Mouse (Mus musculus) lung, adult 2 months (tissue): Measurements from ENCODE around the gene Ncam1. TPM values are rescaled to one million over a fixed set of nuclear protein-coding genes. Genes with fewer than 3 reads are reported as not detected.

Experiments used
- DNase-seq: peaks from one replicate; pipeline ENCODE4 v3.0.0; 2022
- H3K4me1 ChIP-seq: fragments of 200-500 bp; 2 replicates; pipeline ENCODE4 v1.6.1; 2011; ENCODE audit warnings: low read length; ENCODE audit not compliant: control insufficient read depth, insufficient read depth
- H3K4me3 ChIP-seq: fragments of 200-500 bp; replicated peaks from 2 replicates; pipeline ENCODE3; 2011; ENCODE audit warnings: low read depth, mild to moderate bottlenecking, control low read depth, low read length; ENCODE audit errors: extremely low read depth
- CTCF ChIP-seq: fragments of 200-500 bp; IDR thresholded peaks from 2 replicates; pipeline ENCODE4 v1.5.1; 2011; ENCODE audit warnings: mild to moderate bottlenecking, low read length, control low read depth; ENCODE audit not compliant: insufficient read depth
- POLR2A ChIP-seq: fragments of 200-500 bp; IDR thresholded peaks from 2 replicates; pipeline ENCODE4 v1.6.1; 2011; ENCODE audit warnings: low read depth, mild to moderate bottlenecking, control low read depth, low read length, borderline replicate concordance; ENCODE audit errors: extremely low read depth
- WGBS: fragments of 180-500 bp; shearing (Covaris S2); methylation state at CpG from one replicate; pipeline ENCODE4 v1.1.7; 2018; 5-methylcytosine and 5-hydroxymethylcytosine counted together
- polyA plus RNA-seq: library from polyadenylated mRNA; depleted of rRNA; stranded (reverse); fragments of >200 nt; gene quantifications from 2 replicates; pipeline ENCODE4 v1.2.3, GENCODE M21; 2012

Gene Ncam1
- polyA plus RNA-seq, 1 experiment, result 1.5 TPM

DNA sequence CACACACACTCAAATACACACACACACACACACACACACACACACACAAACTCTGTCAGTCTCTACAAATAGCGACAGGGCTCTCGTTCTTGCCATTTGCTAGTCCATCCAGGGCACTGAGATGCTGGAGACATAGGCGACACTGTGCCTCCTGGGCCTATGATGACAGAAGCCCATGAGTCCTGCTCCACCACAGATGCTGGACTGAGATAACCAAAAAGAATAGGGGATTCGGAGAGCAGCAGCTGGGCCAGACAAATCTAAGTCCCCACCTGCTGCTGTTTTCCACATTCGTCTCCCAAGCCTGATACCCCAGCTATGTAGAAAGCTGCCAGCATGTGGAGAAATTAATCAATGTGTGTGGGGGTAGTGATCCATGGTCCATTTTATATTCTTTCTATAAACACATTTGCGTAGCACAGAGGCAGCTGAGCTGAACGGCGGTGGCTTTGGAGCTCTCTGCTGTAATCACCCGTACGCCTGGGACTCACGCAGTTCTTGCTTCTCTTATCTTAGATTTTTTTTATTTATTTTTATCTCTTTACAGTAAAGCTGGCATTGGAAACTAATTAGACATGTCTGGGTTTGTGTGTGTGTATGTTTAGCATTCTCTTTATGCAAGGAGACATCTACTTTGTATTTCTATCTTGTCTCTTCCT, 162.9 kb downstream of the Ncam1 start:
- Histone ChIP-seq H3K4me1 (no peaks in the 10 kb centered on the region), H3K4me3 (no peak overlapping the region)
- no peak for TF ChIP-seq POLR2A
- TF ChIP-seq CTCF, result no peak
- DNase-seq, result no peak
- WGBS, result 69% methylated on average over 11 of the region's 11 CpGs

- no peaks in the 10 kb centered on the region for H3K4me1 ChIP-seq
- H3K4me3 ChIP-seq, result no peak overlapping the region
- TF ChIP-seq CTCF (no peak), POLR2A (no peak)
- 78% methylated on average over 2 of the region's 2 CpGs for WGBS
- DNase-seq, result no peak
Observed at GRCm38 (mm10) chr9:49632591-49632990, 166.1 kb downstream of the Ncam1 start.

GRCm38 (mm10) chr9:49630336-49630735, 168.4 kb downstream of the Ncam1 start:
- H3K4me3 ChIP-seq, result no peak overlapping the region
- DNase-seq, result no peak
- 74% methylated on average over 2 of the region's 2 CpGs for WGBS
- TF ChIP-seq POLR2A (no peak), CTCF (no peak)
- H3K4me1 ChIP-seq, result no peaks in the 10 kb centered on the region

DNA sequence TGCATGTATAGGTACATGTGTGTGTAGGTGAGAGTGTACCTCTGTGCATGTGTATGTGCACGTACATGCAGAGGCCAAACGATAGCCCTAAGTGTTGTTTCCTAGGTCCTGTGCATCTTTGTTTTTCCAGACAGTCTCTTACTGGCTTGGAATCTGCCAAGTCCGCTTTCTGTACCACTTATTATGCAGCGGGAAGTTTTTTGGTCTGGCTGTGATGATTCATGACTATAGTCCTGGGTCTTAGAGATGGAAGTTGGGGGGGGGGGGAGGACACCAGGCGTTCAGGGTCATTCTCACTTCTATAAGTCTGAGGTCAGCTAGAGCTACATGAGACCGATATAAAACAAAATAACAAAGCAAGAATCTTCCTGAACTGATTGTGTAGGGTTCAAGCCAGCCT, 173.8 kb downstream of the Ncam1 start:
- whole genome bisulfite sequencing, result 85% methylated on average over 6 of the region's 6 CpGs
- Histone ChIP-seq H3K4me1 (no peaks in the 10 kb centered on the region), H3K4me3 (no peak overlapping the region)
- TF ChIP-seq POLR2A (no peak), CTCF (no peak)
- no peak for DNase-seq

DNA sequence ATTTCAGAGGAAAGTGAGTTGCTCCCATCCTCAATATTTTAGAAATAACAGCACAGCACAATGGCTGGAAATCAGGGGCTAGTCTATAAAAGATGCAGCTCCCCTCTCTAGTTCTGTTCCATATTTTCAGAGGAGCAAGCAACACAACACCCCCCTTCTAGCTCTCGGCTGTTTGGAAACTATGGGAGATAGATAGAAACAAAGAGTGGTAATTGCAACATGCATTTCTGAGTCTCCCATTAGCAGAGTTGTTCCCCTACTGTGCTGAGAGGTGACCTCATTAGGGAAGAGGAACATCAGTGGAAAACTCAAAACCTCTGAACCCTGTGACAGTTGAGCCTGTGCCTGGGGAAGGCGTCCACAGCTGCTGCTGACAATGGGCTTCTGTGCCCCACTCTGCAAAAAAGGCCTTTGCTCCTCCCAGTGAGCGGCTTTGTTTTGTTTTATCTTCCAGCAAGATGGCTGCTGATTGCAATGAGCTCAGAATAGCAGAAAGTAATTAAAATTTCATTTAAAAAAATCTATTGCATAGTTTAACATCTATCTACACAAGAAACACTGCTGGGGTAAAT, 174.7 kb downstream of the Ncam1 start:
- 54% methylated on average over 3 of the region's 3 CpGs for WGBS
- TF ChIP-seq POLR2A (no peak), CTCF (no peak)
- Histone ChIP-seq H3K4me1 (no peaks in the 10 kb centered on the region), H3K4me3 (no peak overlapping the region)
- DNase-seq, result no peak

- Histone ChIP-seq H3K4me3 (no peak overlapping the region), H3K4me1 (no peaks in the 10 kb centered on the region)
- TF ChIP-seq POLR2A (no peak), CTCF (no peak)
- WGBS, result 68% methylated on average over 9 of the region's 9 CpGs
- no peak for DNase-seq
Observed at GRCm38 (mm10) chr9:49622928-49623676, 175.6 kb downstream of the Ncam1 start.

- H3K4me1 ChIP-seq, result no peaks in the 10 kb centered on the region
- H3K4me3 ChIP-seq, result no peak overlapping the region
- 91% methylated on average over 11 of the region's 11 CpGs for WGBS
- no peak for DNase-seq
- TF ChIP-seq CTCF, result no peak
- no peak for TF ChIP-seq POLR2A
Observed at GRCm38 (mm10) chr9:49621691-49622090, 177.0 kb downstream of the Ncam1 start.

GRCm38 (mm10) chr9:49618699-49619392, 179.9 kb downstream of the Ncam1 start:
- whole genome bisulfite sequencing, result 80% methylated on average over 9 of the region's 9 CpGs
- no peak for TF ChIP-seq CTCF
- Histone ChIP-seq H3K4me3 (no peak overlapping the region), H3K4me1 (no peaks in the 10 kb centered on the region)
- DNase-seq, result no peak

DNA sequence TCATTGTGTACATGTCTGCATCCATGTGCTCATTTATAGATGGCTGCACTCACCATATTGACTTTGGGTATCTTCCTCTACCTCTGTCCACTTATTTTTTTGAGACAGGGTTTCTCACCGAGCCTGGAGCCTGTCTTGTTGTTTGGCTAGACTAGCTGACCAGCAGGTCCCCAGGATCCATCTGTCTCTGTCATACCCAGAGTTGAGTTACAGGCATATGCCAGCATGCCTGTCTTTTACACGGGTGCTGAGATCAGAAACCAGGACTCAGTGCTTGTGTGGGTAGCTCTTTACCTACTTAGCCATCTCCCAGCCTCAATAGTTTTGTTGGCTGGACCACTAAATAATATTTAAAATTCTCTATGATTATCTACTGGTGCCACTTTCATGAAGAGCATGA, 180.5 kb downstream of the Ncam1 start:
- Histone ChIP-seq H3K4me3 (no peak overlapping the region), H3K4me1 (no peaks in the 10 kb centered on the region)
- DNase-seq, result no peak
- 68% methylated on average over 2 of the region's 2 CpGs for WGBS
- TF ChIP-seq POLR2A, result no peak
- no peak for TF ChIP-seq CTCF
